Mouse (Mus musculus) gastrocnemius, adult 18-20 months (tissue): ENCODE measurements at regions not wholly inside any gene's neighbourhood (a gene's known extent, or its start where the extent isn't known, plus 50 kb on each side); places are given as distances from the start of the nearest gene placed in this dataset.
"Not testable (repeated sequence)": the region's sequence is repeated elsewhere in the genome, so short reads cannot be mapped to it uniquely, and the experiment has no call there.

Experiments
- DNase-seq: peaks from one replicate; pipeline ENCODE4 v3.0.0; 2021; ENCODE audit warnings: low spot score

DNA sequence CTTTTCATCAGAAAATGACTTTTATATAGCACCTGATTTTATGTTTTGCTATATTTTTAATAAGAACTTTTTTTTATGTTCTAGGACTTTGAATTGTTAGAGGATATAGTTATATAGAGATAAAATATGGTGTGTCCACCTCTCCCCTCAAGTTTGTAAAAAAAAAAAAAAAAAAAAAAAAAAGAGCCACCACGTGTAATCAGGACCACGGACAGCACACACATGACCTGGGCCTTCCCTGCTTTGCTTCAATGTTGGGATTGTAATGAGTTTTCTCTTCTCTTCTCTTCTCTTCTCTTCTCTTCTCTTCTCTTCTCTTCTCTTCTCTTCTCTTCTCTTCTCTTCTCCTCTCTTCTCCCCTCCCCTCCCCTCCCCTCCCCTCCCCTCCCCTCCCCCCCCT lies 78.5 kb downstream of the 1700010I14Rik start:
- not testable (repeated sequence) for DNase-seq

- no peak for DNase-seq
Observed at GRCm38 (mm10) chr17:9068859-9069602, 80.9 kb downstream of the 1700010I14Rik start.

GRCm38 (mm10) chr17:9083629-9084028 lies 95.5 kb downstream of the 1700010I14Rik start:
- no peak for DNase-seq

- no peak for DNase-seq
Observed at GRCm38 (mm10) chr17:9127866-9128265, 139.7 kb downstream of the 1700010I14Rik start.

- no peak for DNase-seq
Observed at GRCm38 (mm10) chr17:9145605-9146223, 157.6 kb downstream of the 1700010I14Rik start.

DNA sequence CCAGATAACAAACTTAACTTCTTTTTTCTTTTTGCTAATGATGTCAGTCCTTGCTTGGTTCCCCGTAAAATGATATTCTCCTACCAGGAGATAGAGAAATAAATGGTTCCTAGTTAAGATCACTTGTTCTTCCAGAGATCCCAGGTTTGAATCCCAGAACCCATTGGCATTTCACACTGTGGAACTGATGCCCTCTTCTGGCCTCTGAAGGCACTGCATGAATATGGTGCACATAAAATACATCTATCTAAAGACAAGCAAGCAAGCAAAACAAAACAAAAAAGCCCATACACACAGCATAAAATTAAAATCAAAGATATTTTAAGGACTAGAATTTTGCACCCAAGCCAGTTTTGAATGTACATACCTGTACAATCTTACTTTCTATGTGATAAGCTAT lies 162.5 kb downstream of the 1700010I14Rik start:
- DNase-seq: no peak

- DNase-seq: no peak
Observed at GRCm38 (mm10) chr17:9162148-9162547, 174.0 kb downstream of the 1700010I14Rik start.

DNA sequence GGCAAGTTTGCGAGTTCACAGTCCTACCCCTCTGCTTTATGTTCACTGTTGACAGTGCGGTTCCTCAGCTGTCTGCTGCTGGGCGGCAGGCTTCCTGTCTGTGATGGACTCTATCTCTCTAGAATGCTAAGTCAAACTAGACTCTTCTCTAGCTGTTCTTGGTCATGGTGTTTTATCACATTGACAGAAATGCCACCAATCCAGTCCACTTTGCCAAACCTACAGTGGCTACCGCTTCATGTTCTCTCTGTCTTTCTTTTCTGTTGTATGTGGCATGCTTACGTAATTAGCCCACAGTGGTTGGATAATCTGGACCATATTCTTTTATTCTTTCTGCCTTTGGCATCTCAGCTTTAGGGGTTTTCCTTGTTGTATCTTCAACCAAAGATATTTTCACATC lies 174.5 kb downstream of the 1700010I14Rik start:
- no peak for DNase-seq

- DNase-seq: no peak
Observed at GRCm38 (mm10) chr17:9163285-9163684, 175.2 kb downstream of the 1700010I14Rik start.

DNA sequence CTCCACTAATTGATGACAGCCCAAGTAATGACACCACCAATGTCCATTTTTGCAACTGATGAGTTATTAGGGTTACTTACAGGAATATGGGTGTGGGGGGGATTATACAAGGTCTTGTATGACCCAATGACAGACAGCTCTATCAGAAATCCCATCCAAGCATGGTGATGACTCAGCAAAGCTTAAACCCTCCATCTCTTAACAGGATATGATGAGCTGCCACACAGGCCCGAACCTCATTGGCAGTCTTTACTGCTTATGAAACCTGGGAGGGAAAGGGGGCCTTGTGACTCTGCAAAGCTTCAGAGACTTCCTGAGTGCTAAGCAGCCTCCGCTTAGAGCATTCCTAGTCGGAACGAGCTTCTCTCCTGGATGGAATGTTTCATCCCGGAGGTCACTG lies 176.4 kb downstream of the 1700010I14Rik start:
- no peak for DNase-seq

GRCm38 (mm10) chr17:9167161-9167560 lies 179.0 kb downstream of the 1700010I14Rik start:
- DNase-seq: peak; percentile 8

- DNase-seq: peak; percentile 1
Observed at GRCm38 (mm10) chr17:9167571-9168201, 179.6 kb downstream of the 1700010I14Rik start.

DNA sequence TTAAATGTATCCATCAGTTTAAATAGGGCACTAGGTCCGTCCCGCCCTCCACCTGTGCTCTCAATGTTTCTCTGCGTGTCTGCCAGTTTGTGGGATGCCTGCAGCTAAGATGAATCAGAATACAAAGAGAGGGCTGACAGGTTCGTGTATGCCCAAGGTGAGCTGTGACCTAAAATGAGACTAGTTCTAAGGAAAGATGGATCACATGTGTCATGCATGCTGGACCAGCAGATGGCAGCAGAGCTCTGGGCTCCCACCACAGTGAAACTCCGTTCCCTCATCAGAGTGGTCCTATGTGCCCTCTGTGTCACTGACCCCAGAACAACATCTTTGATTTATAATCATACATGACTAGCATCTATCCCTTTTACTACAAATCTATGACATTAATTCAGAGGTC lies 180.3 kb downstream of the 1700010I14Rik start:
- peak; percentile 56 for DNase-seq

GRCm38 (mm10) chr17:9169371-9169770 lies 181.2 kb downstream of the 1700010I14Rik start:
- DNase-seq: peak; percentile 51

GRCm38 (mm10) chr17:9197160-9197559 lies 209.0 kb downstream of the 1700010I14Rik start:
- no peak for DNase-seq

DNA sequence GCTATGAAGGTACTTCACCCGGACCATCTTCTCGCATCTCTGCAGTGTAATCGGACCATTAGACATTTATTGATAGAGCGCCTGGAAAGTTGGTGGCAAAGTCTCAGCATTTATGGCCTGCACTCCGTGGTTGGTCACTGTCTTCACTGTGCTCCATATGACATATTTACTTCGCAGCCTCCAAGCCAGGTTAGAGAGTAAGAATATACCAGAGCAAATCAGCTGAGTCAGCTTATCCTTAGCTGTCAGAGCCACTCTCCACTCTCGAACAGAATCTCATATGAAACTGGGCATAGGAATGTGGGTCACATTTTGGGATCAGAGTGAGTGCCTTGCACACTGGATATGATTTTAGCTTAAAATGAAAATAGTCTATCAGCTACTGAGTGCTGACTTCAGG lies 212.3 kb downstream of the 1700010I14Rik start:
- DNase-seq: no peak

DNA sequence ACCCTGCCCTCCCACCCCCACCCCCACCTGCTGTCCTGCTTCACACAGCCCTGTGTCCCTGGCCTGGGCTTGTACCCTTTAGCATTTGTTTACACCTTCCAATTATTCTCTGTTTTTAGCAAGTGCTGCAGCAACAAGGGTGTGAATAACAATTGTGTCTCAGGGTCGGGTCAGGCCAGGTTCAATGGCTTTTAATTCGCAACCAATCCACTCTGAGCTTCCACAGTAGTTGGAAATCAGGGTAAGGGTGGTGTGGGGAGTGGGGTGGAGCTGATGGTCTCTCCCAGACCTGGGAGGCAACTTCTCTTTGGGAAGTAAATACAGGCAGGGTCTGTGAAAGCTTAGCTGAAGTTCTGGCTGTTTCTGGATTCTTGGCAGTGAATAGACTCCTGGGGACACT lies 214.4 kb downstream of the 1700010I14Rik start:
- no peak for DNase-seq

- DNase-seq: no peak
Observed at GRCm38 (mm10) chr17:9210626-9211025, 211.2 kb upstream of the Gm17728 start.

GRCm38 (mm10) chr17:9223097-9223496 lies 198.8 kb upstream of the Gm17728 start:
- no peak for DNase-seq

- DNase-seq: peak; percentile 42
Observed at GRCm38 (mm10) chr17:9227872-9228575, 193.8 kb upstream of the Gm17728 start.

DNA sequence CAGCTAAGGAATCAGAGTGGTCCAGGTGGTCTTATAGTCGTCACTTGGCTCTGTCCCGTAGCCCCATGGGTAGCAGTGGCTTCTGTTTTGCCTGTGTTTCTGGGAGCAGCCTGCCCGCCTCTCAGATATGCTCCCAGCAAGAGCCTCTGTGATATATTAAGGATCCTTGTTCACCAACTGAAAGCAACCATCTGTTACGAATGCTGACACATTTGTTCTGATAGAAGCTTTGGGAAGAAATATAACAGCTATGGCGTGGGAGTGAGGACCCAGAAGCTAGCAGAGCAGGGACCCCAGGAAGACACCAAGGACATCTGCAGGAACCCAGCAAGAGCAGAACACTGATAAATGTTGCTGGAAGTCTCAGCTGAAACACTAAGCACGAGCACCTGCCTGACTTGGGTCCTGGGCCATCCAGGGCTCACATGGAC lies 186.7 kb upstream of the Gm17728 start:
- no peak for DNase-seq

DNA sequence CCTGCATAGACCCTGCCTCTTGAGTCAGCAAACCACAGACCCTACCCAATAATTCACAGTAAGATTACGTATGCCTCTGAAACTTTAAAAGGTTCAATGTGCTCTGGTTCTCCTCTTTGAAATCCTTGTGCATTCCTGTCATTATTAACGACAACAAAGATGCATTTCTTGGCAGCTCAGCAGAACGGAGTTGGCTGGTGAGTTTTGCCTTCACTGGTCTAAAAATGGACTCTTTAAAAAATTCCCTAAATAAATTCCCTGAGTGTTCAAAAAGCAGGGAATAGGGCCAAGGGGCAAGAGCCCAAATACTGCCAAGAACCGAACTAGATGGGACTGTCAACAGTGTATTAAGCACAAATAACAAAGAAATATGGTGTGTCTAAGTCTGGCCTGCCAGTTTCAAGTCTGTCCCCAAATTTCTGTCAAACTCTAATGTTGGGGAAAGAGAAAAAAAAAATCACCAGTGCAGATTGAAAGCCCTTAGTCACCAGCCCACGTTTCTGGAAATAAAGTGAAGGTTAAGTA lies 163.2 kb upstream of the Gm17728 start:
- no peak for DNase-seq
